Mouse (Mus musculus): ENCODE measurements around the gene Jhy. TPM values are rescaled to one million over a fixed set of nuclear protein-coding genes. Genes with fewer than 3 reads are reported as not detected.
A peak's percentile ranks its signal among the peaks of the same experiment; 100 is the strongest.

Jhy gene
- polyA plus RNA-seq, 1 experiment from 2014 or later: 0.09 TPM

GRCm38 (mm10) chr9:40989940-40990588 lies 26.1 kb upstream of the Jhy start:
- Histone ChIP-seq H3K36me3 (ENCODE audit: control insufficient read depth, insufficient read depth, low read length) (no peaks in the 10 kb centered on the region), H3K4me3 (ENCODE audit: low read length) (no peak overlapping the region), H3K9me3 (ENCODE audit: control insufficient read depth, low read length) (no peaks in the 10 kb centered on the region), H3K27ac (ENCODE audit: low read length) (no peak overlapping the region), H3K4me2 (ENCODE audit: low read depth, low read length) (no peak overlapping the region), H3K4me1 (ENCODE audit: control insufficient read depth, insufficient read depth, low read length) (no peaks in the 10 kb centered on the region), H3K9ac (ENCODE audit: low read depth, low read length) (no peak overlapping the region), H3K27me3 (replicated peaks; ENCODE audit: control insufficient read depth, insufficient read depth, low read length) (no peaks in the 10 kb centered on the region)
- ATAC-seq: no peak
- 37% methylated on average over 4 of the region's 4 CpGs for WGBS

- no peak overlapping the region for H3K27ac ChIP-seq (ENCODE audit: low read length)
- H3K9me3 ChIP-seq (ENCODE audit: control insufficient read depth, low read length): no peaks in the 10 kb centered on the region
- ATAC-seq: no peak
- WGBS: 67% methylated on average over 3 of the region's 3 CpGs
- no peaks in the 10 kb centered on the region for H3K4me1 ChIP-seq (ENCODE audit: control insufficient read depth, insufficient read depth, low read length)
- H3K9ac ChIP-seq (ENCODE audit: low read depth, low read length): no peak overlapping the region
- no peak overlapping the region for H3K4me3 ChIP-seq (ENCODE audit: low read length)
- H3K36me3 ChIP-seq (ENCODE audit: control insufficient read depth, insufficient read depth, low read length): no peaks in the 10 kb centered on the region
- H3K4me2 ChIP-seq (ENCODE audit: low read depth, low read length): no peak overlapping the region
- no peaks in the 10 kb centered on the region for H3K27me3 ChIP-seq (replicated peaks; ENCODE audit: control insufficient read depth, insufficient read depth, low read length)
Observed at GRCm38 (mm10) chr9:40984313-40984712, 20.4 kb upstream of the Jhy start.

DNA sequence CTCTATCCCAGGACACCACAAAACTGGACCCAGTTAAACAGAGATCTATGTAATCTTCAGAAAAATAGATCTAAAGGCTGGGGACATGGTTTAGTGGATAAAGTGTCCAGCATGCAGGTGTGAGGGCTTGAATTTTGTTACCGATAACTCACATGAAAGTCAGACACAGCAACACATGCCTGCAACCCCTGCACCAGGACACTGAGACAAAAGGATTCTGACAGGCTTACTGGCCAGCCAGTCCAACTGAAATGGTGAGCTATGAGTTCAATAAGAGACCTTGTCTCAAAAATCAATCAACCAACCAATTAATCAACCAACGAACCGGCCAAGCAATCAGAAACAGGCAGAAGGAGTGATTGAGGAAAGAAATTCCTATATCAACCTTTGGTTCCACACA lies 19.8 kb upstream of the Jhy start:
- H3K4me3 ChIP-seq (ENCODE audit: low read length): no peak overlapping the region
- H3K4me2 ChIP-seq (ENCODE audit: low read depth, low read length): no peak overlapping the region
- no peak for ATAC-seq
- 79% methylated on average over 3 of the region's 3 CpGs for WGBS
- no peaks in the 10 kb centered on the region for H3K27me3 ChIP-seq (replicated peaks; ENCODE audit: control insufficient read depth, insufficient read depth, low read length)
- no peak overlapping the region for H3K9ac ChIP-seq (ENCODE audit: low read depth, low read length)
- H3K36me3 ChIP-seq (ENCODE audit: control insufficient read depth, insufficient read depth, low read length): no peaks in the 10 kb centered on the region
- no peaks in the 10 kb centered on the region for H3K9me3 ChIP-seq (ENCODE audit: control insufficient read depth, low read length)
- no peak overlapping the region for H3K27ac ChIP-seq (ENCODE audit: low read length)
- H3K4me1 ChIP-seq (ENCODE audit: control insufficient read depth, insufficient read depth, low read length): no peaks in the 10 kb centered on the region

GRCm38 (mm10) chr9:40982480-40982879 lies 18.6 kb upstream of the Jhy start:
- Histone ChIP-seq H3K9ac (ENCODE audit: low read depth, low read length) (no peak overlapping the region), H3K36me3 (ENCODE audit: control insufficient read depth, insufficient read depth, low read length) (no peaks in the 10 kb centered on the region), H3K4me3 (ENCODE audit: low read length) (no peak overlapping the region), H3K4me1 (ENCODE audit: control insufficient read depth, insufficient read depth, low read length) (no peaks in the 10 kb centered on the region), H3K27ac (ENCODE audit: low read length) (no peak overlapping the region), H3K9me3 (ENCODE audit: control insufficient read depth, low read length) (no peaks in the 10 kb centered on the region), H3K4me2 (ENCODE audit: low read depth, low read length) (no peak overlapping the region), H3K27me3 (replicated peaks; ENCODE audit: control insufficient read depth, insufficient read depth, low read length) (no peaks in the 10 kb centered on the region)
- no peak for ATAC-seq
- 39% methylated on average over 6 of the region's 6 CpGs for WGBS

DNA sequence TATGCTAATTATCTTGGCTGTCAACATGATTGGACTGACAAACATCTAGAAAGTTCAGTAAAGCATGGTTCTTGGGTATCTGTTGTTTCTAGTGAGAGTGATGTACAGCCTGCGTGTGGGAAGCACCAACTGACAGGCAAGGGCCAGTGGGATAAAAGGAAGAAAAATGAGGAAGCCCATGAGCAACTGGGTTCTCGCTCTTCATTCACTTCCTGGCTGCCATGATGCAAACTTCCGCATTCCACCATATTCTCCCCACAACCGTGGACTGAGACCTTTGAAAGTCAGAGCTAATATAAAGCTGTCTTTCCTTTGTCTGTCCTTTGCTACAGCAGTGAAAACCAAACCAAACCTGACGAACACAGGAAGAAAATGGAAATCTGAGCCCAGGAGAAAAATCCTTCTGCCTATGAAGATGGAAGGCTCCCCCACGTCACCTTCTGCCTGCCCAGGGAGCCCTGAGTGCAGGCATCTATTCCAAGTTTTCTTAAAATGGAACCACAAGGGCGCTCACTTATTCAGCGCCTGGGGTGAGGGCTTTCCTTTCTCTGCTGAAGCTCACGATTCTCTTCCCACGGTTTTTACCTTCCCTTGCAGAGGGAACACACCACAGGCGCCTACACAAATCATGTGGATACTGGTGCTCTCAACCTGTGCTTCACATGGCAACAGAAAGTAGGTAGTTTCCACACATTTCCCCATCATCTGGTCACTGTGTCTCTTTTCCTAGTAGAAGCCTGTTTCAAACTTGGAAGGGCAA lies 10.3 kb upstream of the Jhy start:
- H3K9me3 ChIP-seq (ENCODE audit: control insufficient read depth, low read length): no peaks in the 10 kb centered on the region
- no peak overlapping the region for H3K4me2 ChIP-seq (ENCODE audit: low read depth, low read length)
- no peaks in the 10 kb centered on the region for H3K27me3 ChIP-seq (replicated peaks; ENCODE audit: control insufficient read depth, insufficient read depth, low read length)
- H3K4me1 ChIP-seq (ENCODE audit: control insufficient read depth, insufficient read depth, low read length): no peaks in the 10 kb centered on the region
- H3K36me3 ChIP-seq (ENCODE audit: control insufficient read depth, insufficient read depth, low read length): no peaks in the 10 kb centered on the region
- H3K9ac ChIP-seq (ENCODE audit: low read depth, low read length): no peak overlapping the region
- ATAC-seq: no peak
- WGBS: 77% methylated on average over 11 of the region's 11 CpGs
- H3K27ac ChIP-seq (ENCODE audit: low read length): no peak overlapping the region
- H3K4me3 ChIP-seq (ENCODE audit: low read length): no peak overlapping the region

DNA sequence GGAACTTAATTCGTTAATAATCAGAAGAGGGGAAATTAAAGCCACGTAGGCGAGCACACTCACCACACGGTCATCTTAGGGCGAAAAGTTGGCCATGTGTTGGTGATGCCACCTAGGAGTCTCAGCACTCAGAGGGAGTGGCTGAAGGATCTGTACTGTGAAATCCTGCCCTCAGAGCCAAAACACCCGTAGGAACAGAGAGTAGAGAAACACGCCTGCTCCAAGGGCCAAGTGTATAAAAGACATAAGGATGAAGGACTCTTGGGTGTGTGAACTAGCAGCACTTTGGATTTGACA lies 448 bp upstream of the Jhy start:
- Histone ChIP-seq H3K9me3 (ENCODE audit: control insufficient read depth, low read length) (no peaks in the 10 kb centered on the region), H3K9ac (ENCODE audit: low read depth, low read length) (no peak overlapping the region), H3K27me3 (replicated peaks; ENCODE audit: control insufficient read depth, insufficient read depth, low read length) (peaks cover 17% of the 10 kb centered on the region), H3K36me3 (ENCODE audit: control insufficient read depth, insufficient read depth, low read length) (no peaks in the 10 kb centered on the region), H3K27ac (ENCODE audit: low read length) (no peak overlapping the region), H3K4me3 (ENCODE audit: low read length) (peak overlapping the region; percentile 42; the same call in 1 of the 2 replicates), H3K4me1 (ENCODE audit: control insufficient read depth, insufficient read depth, low read length) (peaks cover 5% of the 10 kb centered on the region), H3K4me2 (ENCODE audit: low read depth, low read length) (peak overlapping the region; percentile 62)
- no peak for ATAC-seq
- WGBS: 29% methylated on average over 7 of the region's 7 CpGs

GRCm38 (mm10) chr9:40961401-40961800 lies 2.5 kb downstream of the Jhy start:
- no peak for ATAC-seq

DNA sequence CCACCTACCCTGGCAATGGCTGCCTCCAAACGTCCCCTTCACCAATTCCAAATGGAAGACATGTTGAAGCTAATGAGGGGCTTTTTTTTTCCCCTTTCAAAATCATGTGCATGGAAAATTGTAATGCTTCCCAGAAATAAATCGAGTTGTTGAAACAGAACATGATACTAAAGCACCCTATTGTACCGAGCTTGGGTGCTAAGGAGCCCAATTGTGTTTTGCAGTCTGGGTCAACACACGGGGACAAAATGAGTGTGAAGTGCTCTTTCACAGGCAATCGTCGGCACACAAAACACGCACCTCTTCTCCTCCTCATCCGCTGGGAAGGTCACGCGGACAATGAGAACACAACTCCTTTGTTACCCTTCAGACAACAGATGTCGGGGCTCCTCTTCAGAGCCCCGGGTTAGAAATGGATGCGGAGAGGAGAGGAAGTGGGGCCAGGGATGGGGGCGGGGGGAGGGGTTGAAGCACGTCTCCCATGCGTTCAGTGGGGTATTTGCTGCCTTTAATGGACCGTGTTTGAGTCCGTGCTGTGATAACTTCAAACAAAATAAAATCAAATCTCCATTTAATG lies 14.8 kb downstream of the Jhy start:
- H3K9me3 ChIP-seq (ENCODE audit: control insufficient read depth, low read length): no peaks in the 10 kb centered on the region
- no peaks in the 10 kb centered on the region for H3K36me3 ChIP-seq (ENCODE audit: control insufficient read depth, insufficient read depth, low read length)
- H3K27me3 ChIP-seq (replicated peaks; ENCODE audit: control insufficient read depth, insufficient read depth, low read length): no peaks in the 10 kb centered on the region
- WGBS: 46% methylated on average over 18 of the region's 18 CpGs
- no peaks in the 10 kb centered on the region for H3K4me1 ChIP-seq (ENCODE audit: control insufficient read depth, insufficient read depth, low read length)
- no peak overlapping the region for H3K4me3 ChIP-seq (ENCODE audit: low read length)
- no peak overlapping the region for H3K9ac ChIP-seq (ENCODE audit: low read depth, low read length)
- no peak overlapping the region for H3K27ac ChIP-seq (ENCODE audit: low read length)
- no peak for ATAC-seq
- no peak overlapping the region for H3K4me2 ChIP-seq (ENCODE audit: low read depth, low read length)

More at GRCm38 (mm10) chr9:40961401-40961800, 2.5 kb downstream of the Jhy start:
- H3K4me1 ChIP-seq (ENCODE audit: control insufficient read depth, insufficient read depth, low read length): peaks cover 5% of the 10 kb centered on the region
- no peak overlapping the region for H3K4me2 ChIP-seq (ENCODE audit: low read depth, low read length)
- H3K9me3 ChIP-seq (ENCODE audit: control insufficient read depth, low read length): no peaks in the 10 kb centered on the region
- 70% methylated on average over 3 of the region's 3 CpGs for WGBS
- H3K27ac ChIP-seq (ENCODE audit: low read length): no peak overlapping the region
- H3K9ac ChIP-seq (ENCODE audit: low read depth, low read length): no peak overlapping the region
- H3K27me3 ChIP-seq (replicated peaks; ENCODE audit: control insufficient read depth, insufficient read depth, low read length): peaks cover 17% of the 10 kb centered on the region
- no peak overlapping the region for H3K4me3 ChIP-seq (ENCODE audit: low read length)
- H3K36me3 ChIP-seq (ENCODE audit: control insufficient read depth, insufficient read depth, low read length): no peaks in the 10 kb centered on the region

- no peak overlapping the region for H3K27ac ChIP-seq (ENCODE audit: low read length)
- WGBS: 90% methylated on average over 6 of the region's 6 CpGs
- H3K9me3 ChIP-seq (ENCODE audit: control insufficient read depth, low read length): no peaks in the 10 kb centered on the region
- no peak overlapping the region for H3K4me2 ChIP-seq (ENCODE audit: low read depth, low read length)
- ATAC-seq: no peak
- no peak overlapping the region for H3K9ac ChIP-seq (ENCODE audit: low read depth, low read length)
- H3K27me3 ChIP-seq (replicated peaks; ENCODE audit: control insufficient read depth, insufficient read depth, low read length): no peaks in the 10 kb centered on the region
- H3K4me3 ChIP-seq (ENCODE audit: low read length): no peak overlapping the region
- H3K36me3 ChIP-seq (ENCODE audit: control insufficient read depth, insufficient read depth, low read length): no peaks in the 10 kb centered on the region
- no peaks in the 10 kb centered on the region for H3K4me1 ChIP-seq (ENCODE audit: control insufficient read depth, insufficient read depth, low read length)
Observed at GRCm38 (mm10) chr9:40948473-40948872, 15.4 kb downstream of the Jhy start.
